Mouse (Mus musculus) hindbrain, embryonic 15.5 days (tissue): Measurements from ENCODE around the gene Cs. TPM values are rescaled to one million over a fixed set of nuclear protein-coding genes. Genes with fewer than 3 reads are reported as not detected.
A peak's percentile ranks its signal among the peaks of the same experiment; 100 is the strongest.

Source experiments
- ATAC-seq: fragments of 200-750 bp; cut with Nextera tagmentation; 2 replicates; pipeline ENCODE4 v1.8.0; 2017; ENCODE audit warnings: low read depth, moderate number of reproducible peaks, moderate TSS enrichment; ENCODE audit not compliant: low FRiP score
- H3K27ac ChIP-seq: fragments of 300-500 bp; sonication (generic); replicated peaks from 2 replicates; pipeline ENCODE4 v1.5.1; 2015; ENCODE audit warnings: mild to moderate bottlenecking, inconsistent platforms
- H3K27me3 ChIP-seq: fragments of 300-500 bp; sonication (generic); 2 replicates; pipeline ENCODE4 v1.6.1; 2015; ENCODE audit warnings: control low read depth, inconsistent platforms
- H3K36me3 ChIP-seq: fragments of 300-500 bp; sonication (generic); 2 replicates; pipeline ENCODE4 v1.6.1; 2015; ENCODE audit warnings: control low read depth, inconsistent platforms
- H3K4me1 ChIP-seq: fragments of 300-500 bp; sonication (generic); replicated peaks from 2 replicates; pipeline ENCODE4 v1.6.1; 2015; ENCODE audit warnings: control low read depth, inconsistent platforms
- H3K4me2 ChIP-seq: fragments of 300-500 bp; sonication (generic); 2 replicates; pipeline ENCODE4 v1.6.1; 2015; ENCODE audit warnings: moderate library complexity, mild to moderate bottlenecking, inconsistent platforms
- H3K4me3 ChIP-seq: fragments of 300-500 bp; sonication (generic); 2 replicates; pipeline ENCODE4 v1.5.1; 2015; ENCODE audit warnings: mild to moderate bottlenecking, inconsistent platforms
- H3K9ac ChIP-seq: fragments of 300-500 bp; sonication (generic); 2 replicates; pipeline ENCODE4 v1.6.1; 2015; ENCODE audit warnings: inconsistent platforms
- H3K9me3 ChIP-seq: fragments of 300-500 bp; sonication (generic); 2 replicates; pipeline ENCODE4 v1.6.1; 2016; ENCODE audit warnings: control low read depth, inconsistent platforms
- WGBS: fragments of 180-500 bp; shearing (Covaris S2); methylation state at CpG from one replicate; pipeline ENCODE4 v1.1.7; 2015; 5-methylcytosine and 5-hydroxymethylcytosine counted together
- polyA plus RNA-seq: library from polyadenylated mRNA; unstranded; fragments of >200 nt; fragmentation: Nextera tagmentation; extraction: Ambion mirVana; gene quantifications from 2 replicates; pipeline ENCODE4 v1.2.1, GENCODE M21; 2015

Cs gene
- polyA plus RNA-seq, 1 experiment from 2014 or later, result 278 TPM

DNA sequence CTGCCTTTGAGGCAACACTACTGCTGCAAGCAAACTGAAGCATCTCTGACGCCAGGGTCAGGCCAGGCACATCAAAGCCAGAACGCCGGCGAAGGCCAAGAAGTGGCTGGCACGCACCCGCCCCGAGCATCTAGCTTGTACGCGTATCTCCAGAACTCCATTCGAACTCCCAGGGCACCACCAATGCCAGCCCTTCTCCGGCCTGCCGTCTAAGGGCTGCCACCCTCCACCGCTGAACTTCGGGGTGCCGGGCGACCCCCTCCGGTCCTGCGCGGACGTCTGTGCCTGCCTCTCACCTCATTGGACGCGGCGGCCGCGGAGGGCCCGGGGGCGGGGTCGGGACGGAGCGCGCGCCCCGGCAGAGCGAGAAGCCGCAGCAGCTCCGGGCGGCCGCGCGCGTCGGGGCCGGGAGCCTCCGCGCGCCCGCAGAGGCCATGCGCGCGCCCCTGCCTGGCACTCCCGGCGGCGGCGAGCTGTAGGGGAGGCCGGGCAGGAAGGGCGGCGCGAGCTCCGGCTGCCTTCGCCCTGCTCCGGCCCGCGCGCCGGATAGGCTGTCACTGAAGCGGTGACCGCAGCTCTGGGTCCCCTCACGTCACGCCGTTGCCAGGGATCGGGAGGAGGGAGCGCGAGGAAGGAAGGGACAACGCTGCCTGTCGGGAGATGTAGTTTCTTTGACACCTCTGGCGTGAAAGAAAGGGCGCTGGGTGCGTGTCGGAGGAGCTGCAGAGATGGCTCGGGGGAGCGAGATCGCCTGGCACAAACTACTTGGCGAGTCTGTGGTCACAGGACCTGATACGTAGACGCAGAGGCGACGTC, 31.1 kb downstream of the Cs start, which contains the start of gene Coq10a:
Gene Coq10a (minus strand): TSS at position 596 of the 816 bp plus-strand sequence.
- under 1% methylated on average over 87 of the region's 87 CpGs for WGBS
- H3K4me3 ChIP-seq, result peak within 1 kb of the TSS; percentile 89

GRCm38 (mm10) chr10:128369218-128369543, 31.6 kb downstream of the Cs start:
- peak overlapping the region; percentile 65 for H3K9ac ChIP-seq
- H3K27ac ChIP-seq, result peak overlapping the region; percentile 97
- peak overlapping the region; percentile 89 for H3K4me3 ChIP-seq
- no peaks in the 10 kb centered on the region for H3K27me3 ChIP-seq
- H3K36me3 ChIP-seq, result peaks cover 7% of the 10 kb centered on the region
- WGBS, result 4% methylated on average over 9 of the region's 9 CpGs
- peaks cover 19% of the 10 kb centered on the region for H3K4me1 ChIP-seq
- ATAC-seq, result no peak; the same call in 1 of the 2 replicates
- H3K9me3 ChIP-seq, result no peaks in the 10 kb centered on the region
- H3K4me2 ChIP-seq, result peak overlapping the region; percentile 92

More for the DNA sequence above, 31.1 kb downstream of the Cs start, which contains the start of gene Coq10a:
- peak within 1 kb of the TSS; percentile 92 for H3K4me2 ChIP-seq
- no peaks in the 10 kb centered on the region for H3K9me3 ChIP-seq
- H3K36me3 ChIP-seq, result peaks cover 8% of the 10 kb centered on the region
- no peaks in the 10 kb centered on the region for H3K27me3 ChIP-seq
- H3K9ac ChIP-seq, result peak within 1 kb of the TSS; percentile 65
- peaks cover 19% of the 10 kb centered on the region for H3K4me1 ChIP-seq
- ATAC-seq, result peak; percentile 96
- H3K27ac ChIP-seq, result peak within 1 kb of the TSS; percentile 97

GRCm38 (mm10) chr10:128369599-128369998, 32.1 kb downstream of the Cs start:
- ATAC-seq, result no peak
- Histone ChIP-seq H3K4me2 (peak overlapping the region; percentile 92), H3K36me3 (peaks cover 7% of the 10 kb centered on the region), H3K27ac (peak overlapping the region; percentile 97), H3K9me3 (no peaks in the 10 kb centered on the region), H3K4me3 (peak overlapping the region; percentile 89), H3K4me1 (peaks cover 19% of the 10 kb centered on the region), H3K27me3 (no peaks in the 10 kb centered on the region), H3K9ac (peak overlapping the region; percentile 65)
- 82% methylated on average over 6 of the region's 6 CpGs for WGBS

- no peak for ATAC-seq
- Histone ChIP-seq H3K4me2 (no peak overlapping the region), H3K36me3 (peaks cover 6% of the 10 kb centered on the region; the same call in 1 of the 2 replicates), H3K4me3 (no peak overlapping the region), H3K4me1 (peaks cover 19% of the 10 kb centered on the region), H3K9me3 (no peaks in the 10 kb centered on the region), H3K27me3 (no peaks in the 10 kb centered on the region), H3K9ac (no peak overlapping the region), H3K27ac (0 out of 2 replicates have a peak overlapping the region, but pooled peaks have one; percentile 97)
- 50% methylated on average over 6 of the region's 6 CpGs for WGBS
These were observed 32.5 kb downstream of the Cs start for GRCm38 (mm10) chr10:128370021-128370420.

DNA sequence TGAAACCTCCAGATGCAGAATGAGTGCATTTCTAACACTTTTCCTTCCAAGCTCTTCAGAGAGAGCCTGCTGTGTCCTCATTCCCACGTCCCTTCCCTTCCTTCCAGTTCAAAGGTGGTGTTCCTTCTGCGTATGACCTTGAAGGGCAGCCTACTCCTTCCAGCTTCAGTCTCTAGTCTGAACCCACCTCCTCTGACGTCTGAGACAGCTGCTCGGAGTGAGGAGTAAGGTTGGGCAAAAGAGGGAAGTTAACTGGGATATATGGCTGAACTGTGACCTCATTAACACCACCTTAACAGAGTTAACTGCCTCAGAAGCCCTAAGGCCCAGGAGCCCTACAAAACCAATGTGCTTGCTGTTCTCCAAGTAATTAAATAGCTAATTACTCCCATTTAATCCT, 33.1 kb downstream of the Cs start:
- Histone ChIP-seq H3K36me3 (0 out of 2 replicates have a peak, but pooled peaks cover 2% of the 10 kb centered on the region), H3K4me2 (no peak overlapping the region), H3K9me3 (no peaks in the 10 kb centered on the region), H3K27ac (no peak overlapping the region), H3K27me3 (no peaks in the 10 kb centered on the region), H3K4me1 (peaks cover 19% of the 10 kb centered on the region), H3K4me3 (no peak overlapping the region), H3K9ac (no peak overlapping the region)
- no peak for ATAC-seq
- 65% methylated on average over 4 of the region's 4 CpGs for WGBS

GRCm38 (mm10) chr10:128372142-128372541, 34.6 kb downstream of the Cs start:
- ATAC-seq, result no peak
- Histone ChIP-seq H3K4me1 (peaks cover 25% of the 10 kb centered on the region), H3K27ac (no peak overlapping the region), H3K4me3 (no peak overlapping the region), H3K27me3 (no peaks in the 10 kb centered on the region), H3K9me3 (no peaks in the 10 kb centered on the region), H3K36me3 (no peaks in the 10 kb centered on the region), H3K4me2 (no peak overlapping the region), H3K9ac (no peak overlapping the region)
- 80% methylated on average over 5 of the region's 5 CpGs for WGBS

GRCm38 (mm10) chr10:128372989-128373748, 35.6 kb downstream of the Cs start:
- Histone ChIP-seq H3K36me3 (no peaks in the 10 kb centered on the region), H3K9me3 (no peaks in the 10 kb centered on the region), H3K9ac (no peak overlapping the region), H3K27ac (no peak overlapping the region), H3K4me1 (peaks cover 19% of the 10 kb centered on the region), H3K4me3 (no peak overlapping the region), H3K4me2 (no peak overlapping the region), H3K27me3 (no peaks in the 10 kb centered on the region)
- WGBS, result 86% methylated on average over 6 of the region's 6 CpGs
- no peak for ATAC-seq

- no peak overlapping the region for H3K27ac ChIP-seq
- WGBS, result 85% methylated on average over 6 of the region's 6 CpGs
- no peak overlapping the region for H3K4me2 ChIP-seq
- H3K9me3 ChIP-seq, result no peaks in the 10 kb centered on the region
- H3K36me3 ChIP-seq, result peaks cover 7% of the 10 kb centered on the region
- H3K27me3 ChIP-seq, result no peaks in the 10 kb centered on the region
- no peak overlapping the region for H3K4me3 ChIP-seq
- H3K4me1 ChIP-seq, result peaks cover 29% of the 10 kb centered on the region
- no peak for ATAC-seq
- no peak overlapping the region for H3K9ac ChIP-seq
These were observed 36.9 kb downstream of the Cs start for GRCm38 (mm10) chr10:128374393-128374792.

GRCm38 (mm10) chr10:128376099-128376454, 38.5 kb downstream of the Cs start:
- WGBS, result 46% methylated on average over 4 of the region's 4 CpGs
- Histone ChIP-seq H3K9me3 (no peaks in the 10 kb centered on the region), H3K36me3 (peaks cover 22% of the 10 kb centered on the region), H3K27ac (peak overlapping the region; percentile 98), H3K27me3 (no peaks in the 10 kb centered on the region), H3K4me3 (peak overlapping the region; percentile 82), H3K4me2 (peak overlapping the region; percentile 70), H3K4me1 (peaks cover 28% of the 10 kb centered on the region), H3K9ac (peak overlapping the region; percentile 99)
- ATAC-seq, result no peak

- Histone ChIP-seq H3K9ac (peak within 1 kb of the TSS; percentile 99), H3K27me3 (no peaks in the 10 kb centered on the region), H3K4me1 (peaks cover 28% of the 10 kb centered on the region), H3K4me2 (peak within 1 kb of the TSS; percentile 70), H3K27ac (peak within 1 kb of the TSS; percentile 98), H3K4me3 (peak within 1 kb of the TSS; percentile 82), H3K36me3 (peaks cover 26% of the 10 kb centered on the region), H3K9me3 (no peaks in the 10 kb centered on the region)
- under 1% methylated on average over 51 of the region's 73 CpGs for WGBS
- ATAC-seq, result peak; percentile 90
These were observed 39.1 kb downstream of the Cs start, which contains the start of gene Ankrd52 for GRCm38 (mm10) chr10:128376455-128377211. Gene Ankrd52 (plus strand): TSS chr10:128377115.

DNA sequence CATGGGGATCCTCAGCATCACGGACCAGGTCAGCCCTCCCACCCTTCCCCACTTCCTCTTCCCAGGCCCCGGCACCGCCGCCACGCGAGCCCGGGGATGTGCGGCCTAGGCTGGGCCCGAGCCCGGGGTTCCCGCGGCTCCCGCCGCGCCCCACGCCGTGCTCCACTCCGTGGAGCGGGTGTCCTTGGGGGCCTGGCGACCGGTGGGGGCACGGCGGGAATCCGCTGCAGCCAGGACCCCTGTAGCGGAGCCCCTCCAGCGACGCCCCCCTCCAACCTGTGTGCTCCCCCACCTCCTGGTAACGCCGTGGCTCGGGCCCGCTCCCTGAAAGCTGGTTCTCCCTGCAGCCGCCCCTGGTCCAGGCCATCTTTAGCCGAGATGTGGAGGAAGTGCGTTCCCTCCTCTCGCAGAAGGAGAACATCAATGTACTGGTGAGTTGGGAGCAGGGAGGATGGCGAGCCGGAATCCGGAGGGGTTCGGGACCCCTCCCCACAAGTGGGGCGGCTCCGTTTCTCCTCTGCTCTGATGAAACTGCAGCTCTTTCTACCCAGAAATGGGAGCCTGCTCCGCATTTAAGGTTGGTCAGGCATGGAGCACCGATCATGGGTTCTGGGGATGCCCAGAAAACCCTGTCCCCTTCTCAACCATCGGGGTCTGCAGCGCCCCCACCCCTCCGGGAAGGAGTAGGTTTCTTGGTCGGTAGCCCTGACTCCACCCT, 39.8 kb downstream of the Cs start:
- under 1% methylated on average over 39 of the region's 47 CpGs for WGBS
- Histone ChIP-seq H3K4me2 (peak overlapping the region; percentile 70), H3K27ac (peak overlapping the region; percentile 98), H3K36me3 (peaks cover 34% of the 10 kb centered on the region), H3K4me3 (peak overlapping the region; percentile 82), H3K27me3 (no peaks in the 10 kb centered on the region), H3K9me3 (no peaks in the 10 kb centered on the region), H3K4me1 (peaks cover 28% of the 10 kb centered on the region), H3K9ac (peak overlapping the region; percentile 99)
- ATAC-seq, result peak; percentile 75
